Mouse (Mus musculus) ES-E14 (cell line): ENCODE measurements at regions not wholly inside any gene's neighbourhood (a gene's known extent, or its start where the extent isn't known, plus 50 kb on each side); places are given as distances from the start of the nearest gene placed in this dataset.

Source experiments
- HCFC1 ChIP-seq: IDR thresholded peaks from 2 replicates; pipeline ENCODE4 v1.6.1; 2012; ENCODE audit warnings: low read length, inconsistent platforms, borderline replicate concordance; ENCODE audit not compliant: insufficient read depth
- ZNF384 ChIP-seq: IDR thresholded peaks from 2 replicates; pipeline ENCODE4 v1.6.1; 2012; ENCODE audit warnings: low read depth, low read length, inconsistent platforms

DNA sequence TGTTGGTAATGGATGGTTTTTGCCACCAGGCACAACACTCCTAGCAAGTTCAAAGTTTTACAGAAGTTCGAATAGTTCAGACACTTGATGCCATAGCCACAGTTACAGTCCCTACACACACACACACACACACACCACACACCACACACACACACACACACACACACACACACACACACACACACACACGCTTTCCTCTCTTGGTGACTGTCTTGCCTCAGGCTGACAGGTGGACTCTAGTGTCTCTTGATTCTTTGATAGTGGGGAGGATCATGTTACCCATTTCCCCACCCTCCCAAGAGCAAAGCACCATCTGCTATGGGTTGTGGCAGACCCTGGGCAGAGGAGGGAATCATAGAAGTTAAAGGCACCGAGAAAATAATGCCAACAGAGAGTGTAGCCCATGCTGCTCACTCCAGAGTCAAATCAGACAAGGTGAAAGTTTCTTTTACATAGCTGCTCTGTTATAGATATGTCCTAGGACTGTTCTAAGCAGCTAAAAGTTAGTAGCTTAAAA is 75.9 kb downstream of the Klhl25 start:
- no peak for TF ChIP-seq ZNF384
- TF ChIP-seq HCFC1 = no peak
